Mouse (Mus musculus) lung, postnatal 0 days (tissue): ENCODE results near the gene Pgghg. TPM values are rescaled to one million over a fixed set of nuclear protein-coding genes. Genes with fewer than 3 reads are reported as not detected.
"Not testable (repeated sequence)": the region's sequence is repeated elsewhere in the genome, so short reads cannot be mapped to it uniquely, and the experiment has no call there.

ENCODE experiments used
- ATAC-seq: fragments of 200-750 bp; cut with Nextera tagmentation; 2 replicates; pipeline ENCODE4 v1.8.0; 2017; ENCODE audit warnings: moderate library complexity
- DNase-seq: peaks from one replicate; pipeline ENCODE4 v3.0.0-alpha.2; 2016; ENCODE audit warnings: low spot score
- H3K27ac ChIP-seq: fragments of 300-500 bp; sonication (generic); 2 replicates; pipeline ENCODE4 v1.5.1; 2014; ENCODE audit warnings: antibody characterized with exemption, mild to moderate bottlenecking, low read length, mixed read lengths
- H3K27me3 ChIP-seq: fragments of 300-500 bp; sonication (generic); replicated peaks from 2 replicates; pipeline ENCODE4 v1.6.1; 2014; ENCODE audit warnings: low read length, mixed read lengths; ENCODE audit not compliant: insufficient read depth
- H3K36me3 ChIP-seq: fragments of 300-500 bp; sonication (generic); 2 replicates; pipeline ENCODE4 v1.6.1; 2014; ENCODE audit warnings: low read length, mixed read lengths; ENCODE audit not compliant: insufficient read depth
- H3K4me1 ChIP-seq: fragments of 300-500 bp; sonication (generic); 2 replicates; pipeline ENCODE4 v1.6.1; 2014; ENCODE audit warnings: antibody characterized with exemption, low read depth, low read length, mixed read lengths; ENCODE audit not compliant: insufficient read depth
- H3K4me2 ChIP-seq: fragments of 300-500 bp; sonication (generic); replicated peaks from 2 replicates; pipeline ENCODE4 v1.6.1; 2014; ENCODE audit warnings: low read depth, mild to moderate bottlenecking, low read length, moderate library complexity, mixed read lengths
- H3K4me3 ChIP-seq: fragments of 300-500 bp; sonication (generic); 2 replicates; pipeline ENCODE4 v1.5.1; 2014; ENCODE audit warnings: low read depth, low read length
- H3K9ac ChIP-seq: fragments of 300-500 bp; sonication (generic); replicated peaks from 2 replicates; pipeline ENCODE4 v1.6.1; 2014; ENCODE audit warnings: low read depth, mild to moderate bottlenecking
- H3K9me3 ChIP-seq: fragments of 300-500 bp; sonication (generic); 2 replicates; pipeline ENCODE4 v1.6.1; 2016; ENCODE audit warnings: low read length, mixed read lengths
- CTCF ChIP-seq: IDR thresholded peaks from 2 replicates; pipeline ENCODE4 v1.5.1; 2016; ENCODE audit warnings: antibody characterized with exemption, mild to moderate bottlenecking
- EP300 ChIP-seq: IDR thresholded peaks from 2 replicates; pipeline ENCODE4 v1.6.1; 2016; ENCODE audit warnings: antibody characterized with exemption, mild to moderate bottlenecking, control low read depth
- WGBS: fragments of 180-500 bp; shearing (Covaris S2); extraction: QIAGEN DNeasy Blood & Tissue Kit; methylation state at CpG from one replicate; pipeline ENCODE4 v1.1.7; 2014; 5-methylcytosine and 5-hydroxymethylcytosine counted together
- polyA plus RNA-seq: library from polyadenylated mRNA; unstranded; fragments of >200 nt; fragmentation: Nextera tagmentation; extraction: Ambion mirVana; gene quantifications from 2 replicates; pipeline ENCODE4 v1.2.1, GENCODE M21; 2015

Gene Pgghg
- polyA plus RNA-seq, 1 experiment from 2014 or later = 12.7 TPM

- no peaks in the 10 kb centered on the region for H3K9me3 ChIP-seq
- no peak for TF ChIP-seq EP300
- TF ChIP-seq CTCF = no peak
- DNase-seq = no peak
- ATAC-seq = no peak
- no peak overlapping the region for H3K4me2 ChIP-seq
- H3K9ac ChIP-seq = no peak overlapping the region
- WGBS = 15% methylated on average over 9 of the region's 9 CpGs
- H3K4me3 ChIP-seq = no peak overlapping the region
- H3K36me3 ChIP-seq = no peaks in the 10 kb centered on the region
- no peaks in the 10 kb centered on the region for H3K27me3 ChIP-seq
- peaks cover 5% of the 10 kb centered on the region; the same call in 1 of the 2 replicates for H3K4me1 ChIP-seq
- H3K27ac ChIP-seq = peak overlapping the region; percentile 71
Observed at GRCm38 (mm10) chr7:140974940-140975339, 33.7 kb downstream of the Pgghg start.

GRCm38 (mm10) chr7:140975465-140975864, 34.3 kb downstream of the Pgghg start:
- H3K4me2 ChIP-seq = no peak overlapping the region

GRCm38 (mm10) chr7:140976720-140977119, 35.5 kb downstream of the Pgghg start:
- H3K27me3 ChIP-seq, ATAC-seq, H3K4me2 ChIP-seq, H3K9ac ChIP-seq, H3K4me3 ChIP-seq, H3K27ac ChIP-seq, DNase-seq, H3K4me1 ChIP-seq, H3K36me3 ChIP-seq, H3K9me3 ChIP-seq: not testable (repeated sequence)
- WGBS = 80% methylated on average over 9 of the region's 9 CpGs

More at GRCm38 (mm10) chr7:140975465-140975864, 34.3 kb downstream of the Pgghg start:
- Histone ChIP-seq H3K9ac (no peak overlapping the region), H3K36me3 (no peaks in the 10 kb centered on the region), H3K4me3 (no peak overlapping the region), H3K4me1 (peaks cover 5% of the 10 kb centered on the region; the same call in 1 of the 2 replicates), H3K9me3 (no peaks in the 10 kb centered on the region), H3K27me3 (no peaks in the 10 kb centered on the region), H3K27ac (peak overlapping the region; percentile 71)
- no peak for TF ChIP-seq CTCF
- TF ChIP-seq EP300 = no peak
- DNase-seq = peak; percentile 81
- WGBS = 42% methylated on average over 3 of the region's 3 CpGs
- no peak; the same call in 1 of the 2 replicates for ATAC-seq

GRCm38 (mm10) chr7:140981704-140982103, 40.5 kb downstream of the Pgghg start:
- no peak overlapping the region for H3K4me3 ChIP-seq
- H3K27me3 ChIP-seq = no peaks in the 10 kb centered on the region
- no peak overlapping the region for H3K27ac ChIP-seq
- H3K9me3 ChIP-seq = peaks cover 3% of the 10 kb centered on the region; the same call in 1 of the 2 replicates
- WGBS = 86% methylated on average over 8 of the region's 8 CpGs
- DNase-seq (no peak), ATAC-seq (no peak)
- no peaks in the 10 kb centered on the region for H3K36me3 ChIP-seq
- no peak overlapping the region for H3K4me2 ChIP-seq
- TF ChIP-seq EP300 (no peak), CTCF (no peak)
- no peak overlapping the region for H3K9ac ChIP-seq
- H3K4me1 ChIP-seq = no peaks in the 10 kb centered on the region

GRCm38 (mm10) chr7:140982971-140983370, 41.8 kb downstream of the Pgghg start:
- Histone ChIP-seq H3K27me3 (no peaks in the 10 kb centered on the region), H3K4me3 (no peak overlapping the region), H3K9me3 (peaks cover 3% of the 10 kb centered on the region; the same call in 1 of the 2 replicates), H3K27ac (no peak overlapping the region), H3K36me3 (no peaks in the 10 kb centered on the region), H3K4me1 (no peaks in the 10 kb centered on the region), H3K9ac (no peak overlapping the region), H3K4me2 (no peak overlapping the region)
- 72% methylated on average over 7 of the region's 7 CpGs for WGBS
- TF ChIP-seq EP300 = no peak
- no peak for TF ChIP-seq CTCF
- ATAC-seq (no peak), DNase-seq (no peak)

GRCm38 (mm10) chr7:140987182-140988138, 46.3 kb downstream of the Pgghg start:
- no peak for DNase-seq
- Histone ChIP-seq H3K4me3 (no peak overlapping the region), H3K4me1 (no peaks in the 10 kb centered on the region; the same call in 1 of the 2 replicates), H3K9ac (no peak overlapping the region), H3K36me3 (no peaks in the 10 kb centered on the region), H3K4me2 (no peak overlapping the region), H3K9me3 (peaks cover 3% of the 10 kb centered on the region; the same call in 1 of the 2 replicates), H3K27ac (no peak overlapping the region), H3K27me3 (no peaks in the 10 kb centered on the region)
- WGBS = 78% methylated on average over 17 of the region's 17 CpGs
- TF ChIP-seq CTCF (no peak), EP300 (no peak)
- no peak for ATAC-seq
